Mouse (Mus musculus) cerebellum, postnatal 14 days (tissue): ENCODE data around the gene Cstf3.
"Not testable (repeated sequence)": the region's sequence is repeated elsewhere in the genome, so short reads cannot be mapped to it uniquely, and the experiment has no call there.

Source experiments
- DNase-seq, 2 experiments: peaks; one replicate each; pipeline ENCODE4 v3.0.0; 2021; ENCODE audit warnings: mixed read lengths in 2 of 2

Cstf3 gene

DNA sequence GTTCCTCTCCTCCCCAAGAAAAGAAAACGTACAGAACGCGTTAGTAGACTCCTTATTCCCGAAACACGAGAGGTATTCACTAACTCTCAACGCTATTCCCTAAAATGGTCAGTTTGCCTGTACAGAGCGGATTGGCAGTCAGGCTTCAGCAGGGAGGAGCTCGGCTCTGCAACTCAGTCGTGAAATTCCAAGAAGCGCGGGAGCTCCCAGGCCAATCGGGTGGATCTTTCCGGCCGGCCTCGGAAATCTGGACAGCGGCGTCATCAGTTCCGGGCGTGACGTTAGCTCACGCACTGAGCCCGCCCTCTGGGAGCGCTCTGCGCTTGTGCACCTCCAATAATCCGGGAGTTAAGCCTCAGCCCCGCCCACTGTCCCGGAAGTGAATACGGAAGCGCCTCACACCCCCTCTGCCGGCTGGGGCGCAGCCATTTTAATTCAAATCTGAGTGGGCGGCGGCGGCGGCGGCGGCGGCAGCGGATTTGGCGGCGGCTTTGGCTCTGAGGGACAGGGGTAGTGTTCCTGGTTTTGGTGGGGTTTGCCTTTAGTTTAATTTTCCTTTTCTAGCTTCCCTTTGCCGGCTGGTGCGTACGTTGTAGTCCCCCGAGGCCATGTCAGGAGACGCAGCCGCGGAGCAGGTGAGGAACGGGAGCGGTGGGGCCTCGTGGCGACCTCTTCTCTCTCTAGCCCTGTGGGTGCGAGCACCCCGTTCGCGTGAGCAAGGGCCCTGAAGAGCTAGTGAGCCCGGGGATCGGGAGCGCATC, at the start of gene Cstf3:
TSS of gene Cstf3 (plus strand) at position 456 of the 761 bp plus-strand sequence.
- peak; percentile 99 for DNase-seq

- DNase-seq, result not testable (repeated sequence)
These were observed 33.6 kb upstream of the Cstf3 start for GRCm38 (mm10) chr2:104556711-104557110.

- DNase-seq, result no peak
These were observed 32.6 kb upstream of the Cstf3 start for GRCm38 (mm10) chr2:104557722-104558121.

GRCm38 (mm10) chr2:104558326-104558725, 32.0 kb upstream of the Cstf3 start:
- no peak for DNase-seq

DNA sequence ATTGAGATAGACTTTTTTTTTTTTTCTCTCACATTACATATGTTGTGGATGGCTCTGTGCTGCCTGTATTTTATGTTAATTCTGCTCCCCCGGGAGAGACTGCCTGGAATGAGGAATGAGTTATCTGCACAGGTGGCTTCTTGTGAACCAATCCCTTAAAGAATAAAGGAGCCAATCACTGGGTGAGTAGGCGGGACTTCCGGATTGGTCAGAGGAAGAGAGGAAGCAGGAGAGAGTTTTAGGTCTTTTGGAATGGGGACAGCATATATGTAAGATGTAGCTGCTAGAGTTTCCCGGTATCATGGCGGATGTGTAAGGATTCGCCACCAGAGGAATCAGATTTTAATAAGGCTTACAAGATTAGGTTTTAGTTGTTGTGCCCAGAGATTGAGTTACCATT, 31.4 kb upstream of the Cstf3 start:
- no peak for DNase-seq

- no peak for DNase-seq
These were observed 30.5 kb upstream of the Cstf3 start for GRCm38 (mm10) chr2:104559591-104560380.

GRCm38 (mm10) chr2:104561386-104561785, 28.9 kb upstream of the Cstf3 start:
- DNase-seq, result no peak

GRCm38 (mm10) chr2:104561986-104562532, 28.3 kb upstream of the Cstf3 start:
- DNase-seq, result no peak

GRCm38 (mm10) chr2:104572066-104572465, 18.3 kb upstream of the Cstf3 start:
- DNase-seq, result no peak

DNA sequence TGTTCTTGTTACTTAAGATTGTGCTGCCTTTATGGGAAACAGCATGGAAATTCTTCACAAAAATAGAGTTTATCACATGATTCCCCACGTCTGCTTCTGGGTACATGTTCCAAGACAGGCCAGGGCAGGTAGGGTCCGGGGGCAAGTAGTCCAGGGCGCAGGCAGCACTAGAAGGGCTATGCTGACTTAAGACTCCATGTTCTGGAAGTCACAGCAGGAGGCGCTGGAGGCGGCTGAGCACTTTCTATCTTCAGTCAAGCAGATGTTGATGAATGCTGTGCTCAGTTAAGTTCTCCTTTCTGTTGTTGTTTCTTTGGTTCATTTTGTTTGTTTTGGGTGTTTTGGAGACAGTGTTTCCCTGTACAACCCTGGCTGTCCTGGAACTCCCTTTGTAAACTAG, 14.1 kb upstream of the Cstf3 start:
- no peak for DNase-seq

DNA sequence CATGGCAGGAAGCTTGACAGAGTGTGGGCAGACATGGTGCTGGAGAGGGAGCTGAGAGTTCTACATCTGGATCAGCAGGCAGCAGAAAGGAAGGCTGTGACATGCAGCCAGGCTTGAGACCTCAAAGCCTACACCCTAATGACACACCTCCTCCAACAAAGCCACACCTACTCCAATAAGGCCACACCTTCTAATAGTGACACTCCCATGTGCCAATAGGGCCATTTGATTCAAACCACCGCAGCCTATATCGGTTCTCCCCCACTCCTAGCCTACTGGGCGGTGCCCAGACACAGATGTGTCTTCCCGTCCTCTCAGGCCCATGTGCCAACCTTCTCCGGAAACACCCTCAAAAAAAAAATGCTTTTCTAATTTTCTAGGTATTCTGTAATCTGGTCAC, 12.3 kb upstream of the Cstf3 start:
- no peak for DNase-seq

GRCm38 (mm10) chr2:104578836-104579604, 11.3 kb upstream of the Cstf3 start:
- DNase-seq, result no peak

DNA sequence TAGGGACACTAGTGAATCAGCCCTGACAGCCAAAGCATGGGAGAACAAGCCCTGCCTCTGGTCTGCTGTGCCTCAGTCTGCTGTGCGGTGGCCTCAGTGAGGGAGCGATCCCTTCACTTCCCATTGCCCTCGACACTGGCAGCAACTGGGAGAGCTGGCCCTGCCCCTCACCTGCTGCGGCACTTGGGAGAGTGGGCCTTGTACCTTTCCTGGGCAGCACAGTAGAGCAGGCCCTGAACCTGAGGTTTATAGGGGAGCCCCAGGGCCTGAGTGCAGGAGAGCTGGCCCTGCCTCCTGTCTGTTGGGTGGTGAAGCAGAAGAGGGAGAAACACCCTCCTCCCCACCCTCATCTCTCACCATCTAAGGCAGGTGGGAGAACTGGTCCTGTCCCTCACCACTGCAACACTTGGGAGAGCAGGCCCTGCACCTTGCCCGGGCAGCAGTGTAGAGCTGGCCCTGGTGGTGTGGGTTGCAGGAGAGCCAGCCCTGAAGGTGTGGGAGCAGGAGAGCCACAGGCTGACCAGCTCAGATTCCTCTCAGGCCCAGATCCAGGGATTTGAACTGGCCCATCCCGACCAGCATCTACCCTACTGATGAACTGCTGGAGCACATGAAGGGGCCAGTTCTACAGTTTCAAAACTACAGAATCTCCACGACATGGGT, 10.4 kb upstream of the Cstf3 start:
- DNase-seq, result no peak

GRCm38 (mm10) chr2:104581281-104581879, 8.9 kb upstream of the Cstf3 start:
- no peak for DNase-seq

DNA sequence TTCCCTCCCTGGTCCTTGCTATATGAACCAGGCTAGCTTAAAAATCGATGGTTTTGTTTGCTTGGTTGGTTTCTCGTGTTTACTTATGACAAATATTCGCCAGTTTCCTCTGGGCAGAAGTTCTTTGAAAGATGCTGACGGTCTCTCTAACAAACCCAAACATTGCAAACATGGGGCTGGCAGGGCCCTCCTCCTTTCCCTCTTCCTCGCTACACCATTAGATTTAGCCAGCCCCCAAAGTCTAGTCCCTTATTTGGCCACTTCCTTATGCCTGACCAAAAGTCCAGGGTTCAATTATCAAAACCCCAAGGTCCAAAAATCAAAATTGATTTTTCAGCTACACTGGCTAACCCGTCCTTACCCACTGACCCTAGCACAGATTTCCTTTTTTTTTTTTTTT, 7.3 kb upstream of the Cstf3 start:
- DNase-seq, result no peak

DNA sequence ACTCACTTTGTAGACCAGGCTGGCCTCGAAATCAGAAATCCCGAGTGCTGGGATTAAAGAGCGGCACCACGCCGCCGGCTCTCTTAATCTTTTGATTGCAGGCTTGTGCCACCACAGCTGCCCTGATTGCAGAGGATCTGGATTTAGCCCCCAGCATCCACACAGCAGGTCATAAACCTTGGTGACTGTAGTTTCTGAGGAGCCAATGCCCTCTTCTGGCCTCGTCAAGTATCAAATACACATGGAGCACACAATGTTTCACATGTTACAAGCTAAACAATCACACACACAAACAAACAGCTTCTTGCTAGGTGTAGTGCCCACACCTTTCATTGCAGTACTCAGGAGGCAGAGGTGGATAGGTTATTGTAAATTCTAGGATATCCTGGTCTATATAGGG, 6.1 kb upstream of the Cstf3 start:
- no peak for DNase-seq

DNA sequence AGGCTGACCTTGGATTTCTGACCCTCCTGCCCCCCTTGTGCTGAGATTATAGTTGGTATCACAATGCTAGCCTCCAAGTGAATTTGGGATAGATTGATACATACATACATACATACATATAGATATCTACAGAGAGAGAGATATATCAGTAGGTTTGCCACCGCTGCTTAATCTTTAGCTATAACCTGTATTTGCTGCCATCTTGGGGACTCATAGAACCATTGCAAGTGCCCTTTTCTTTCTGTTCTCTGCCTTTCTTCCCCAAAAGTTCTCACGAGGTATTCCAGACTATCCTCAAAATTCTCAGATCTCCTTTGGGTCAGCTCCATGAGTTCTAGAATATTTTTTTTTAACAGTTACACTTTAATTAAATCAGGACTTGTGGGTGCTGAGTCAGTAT, 4.7 kb upstream of the Cstf3 start:
- peak in 1 of 2 experiments; percentile 6 for DNase-seq

DNA sequence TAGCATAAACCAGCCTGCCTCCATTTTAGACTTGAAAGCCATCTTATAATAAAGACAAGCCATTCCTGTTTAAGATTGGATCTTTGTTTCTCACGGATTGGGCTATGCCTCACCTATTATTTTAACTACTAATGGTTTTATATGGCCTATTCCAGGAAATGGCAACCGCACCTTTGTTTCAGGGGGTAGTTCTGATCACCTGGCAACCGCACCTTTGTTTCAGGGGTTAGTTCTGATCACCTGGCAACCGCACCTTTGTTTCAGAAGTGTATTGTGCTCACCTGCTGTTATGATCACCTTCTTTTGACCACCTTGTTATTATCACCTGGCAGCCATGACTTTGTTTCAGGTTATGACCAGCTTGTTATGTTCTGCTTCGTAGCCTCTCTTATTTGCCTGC, 1.8 kb upstream of the Cstf3 start:
- no peak for DNase-seq

DNA sequence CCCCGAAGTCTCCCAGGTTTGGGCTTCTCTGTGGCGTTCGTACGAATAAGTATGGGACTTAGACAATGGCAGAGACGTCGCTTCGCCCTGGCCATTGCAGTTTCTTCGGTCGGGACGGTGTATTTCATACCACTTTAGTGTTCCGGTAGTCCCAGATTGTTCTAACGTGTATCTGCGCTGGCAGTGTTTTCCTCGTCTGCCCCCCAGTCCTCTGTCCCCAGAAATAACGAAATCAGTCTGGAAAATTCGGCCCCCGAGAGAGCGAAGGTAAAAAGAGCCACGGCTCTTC, 450 bp downstream of the Cstf3 start:
- no peak for DNase-seq

GRCm38 (mm10) chr2:104591141-104591540, 818 bp downstream of the Cstf3 start:
- DNase-seq, result no peak

GRCm38 (mm10) chr2:104595063-104595462, 4.7 kb downstream of the Cstf3 start:
- DNase-seq, result no peak

DNA sequence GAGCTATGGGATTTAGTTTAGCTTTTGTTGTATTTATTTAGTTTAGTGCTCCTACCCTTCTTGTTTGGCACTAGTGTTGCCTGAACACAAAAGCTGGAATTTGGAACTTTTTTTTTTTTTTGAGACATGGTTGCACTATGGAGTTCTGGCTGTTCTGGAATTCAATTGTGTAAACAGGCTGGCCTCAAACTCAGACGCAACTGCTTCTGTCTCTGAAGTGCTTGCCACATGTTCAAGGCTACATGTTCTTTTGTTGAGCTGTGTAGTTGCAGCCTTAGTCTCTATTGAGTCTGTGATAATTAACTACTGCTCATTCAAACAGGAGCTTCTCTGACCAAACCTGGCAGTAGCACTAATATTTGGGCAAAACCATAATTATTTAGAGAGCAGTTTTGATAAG, 13.1 kb downstream of the Cstf3 start:
- no peak for DNase-seq
